Mouse (Mus musculus) lung, postnatal 4 days (tissue): ENCODE results near the gene Lrrc61.

ENCODE experiments used
- DNase-seq, 2 experiments: peaks; one replicate each; pipeline ENCODE4 v3.0.0; 2021

Gene Lrrc61

GRCm38 (mm10) chr6:48593158-48594042, 38.8 kb downstream of the Lrrc61 start, which contains the start of the genes Repin1 and Gm44965:
TSS of gene Repin1 (plus strand) at chr6:48593883.
TSS of gene Gm44965 (plus strand) at chr6:48593941.
- peak; percentile 94 to 96 for DNase-seq

DNA sequence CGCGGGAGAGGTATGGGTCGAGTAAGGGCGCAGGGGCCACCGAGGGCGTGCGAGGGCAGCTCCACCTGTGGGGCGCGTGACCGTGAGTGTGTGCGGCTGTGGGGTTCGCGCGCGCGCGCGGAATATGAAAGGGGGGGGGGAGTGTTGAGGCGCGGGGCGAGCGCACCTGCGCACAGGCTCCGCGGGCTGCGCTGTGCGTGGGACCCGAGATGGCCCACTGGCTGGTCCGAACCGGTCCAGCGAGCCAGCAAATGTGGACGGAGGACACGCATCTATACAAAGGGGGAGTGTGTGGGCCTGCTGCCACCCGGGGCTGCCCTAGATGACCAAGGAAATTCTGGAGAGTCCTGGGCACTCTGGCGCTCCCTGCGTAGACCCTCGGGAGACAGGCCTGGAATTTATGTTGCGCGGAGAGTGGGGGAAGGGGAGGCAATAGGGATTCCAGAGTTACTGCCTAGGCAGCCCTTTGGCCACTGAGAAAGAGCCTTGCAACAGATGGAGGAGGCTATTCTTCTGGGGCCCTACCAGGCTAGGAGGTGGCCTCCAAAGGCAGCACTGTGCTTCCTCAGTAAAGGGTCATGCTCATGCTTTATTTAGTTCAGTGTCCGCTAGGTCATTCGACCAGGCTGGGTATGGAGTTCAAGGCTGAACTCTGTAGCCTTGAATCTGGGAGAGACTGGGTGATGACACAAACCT, 39.6 kb downstream of the Lrrc61 start:
- DNase-seq = peak in 1 of 2 experiments; percentile 55

GRCm38 (mm10) chr6:48595278-48595677, 40.7 kb downstream of the Lrrc61 start:
- DNase-seq = no peak

DNA sequence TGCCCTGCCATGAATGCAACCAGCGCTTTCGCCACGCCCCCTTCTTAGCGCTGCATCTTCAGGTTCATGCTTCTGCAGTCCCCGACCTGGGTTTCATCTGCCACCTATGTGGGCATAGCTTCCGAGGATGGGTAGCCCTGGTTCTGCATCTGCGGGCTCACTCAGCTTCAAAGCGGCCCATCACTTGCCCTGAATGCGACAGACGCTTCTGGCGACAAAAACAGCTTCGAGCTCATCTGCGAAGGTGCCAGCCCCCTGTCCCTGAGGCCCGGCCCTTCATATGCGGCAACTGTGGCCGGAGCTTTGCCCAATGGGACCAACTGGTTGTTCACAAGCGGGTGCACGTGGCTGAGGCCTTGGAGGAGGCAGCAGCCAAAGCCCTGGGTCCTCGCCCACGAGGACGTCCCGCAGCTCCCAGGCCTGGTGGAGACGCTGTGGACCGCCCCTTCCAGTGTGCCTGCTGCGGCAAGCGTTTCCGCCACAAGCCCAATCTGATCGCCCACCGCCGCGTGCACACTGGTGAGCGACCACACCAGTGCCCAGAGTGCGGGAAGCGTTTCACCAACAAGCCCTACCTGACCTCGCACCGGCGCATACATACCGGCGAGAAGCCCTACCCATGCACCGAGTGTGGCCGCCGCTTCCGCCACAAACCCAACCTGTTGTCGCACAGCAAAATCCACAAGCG, 42.1 kb downstream of the Lrrc61 start:
- no peak for DNase-seq

- no peak for DNase-seq
These were observed 42.6 kb downstream of the Lrrc61 start for GRCm38 (mm10) chr6:48597233-48597625.

- DNase-seq = no peak
These were observed 46.0 kb downstream of the Lrrc61 start for GRCm38 (mm10) chr6:48600594-48600993.

DNA sequence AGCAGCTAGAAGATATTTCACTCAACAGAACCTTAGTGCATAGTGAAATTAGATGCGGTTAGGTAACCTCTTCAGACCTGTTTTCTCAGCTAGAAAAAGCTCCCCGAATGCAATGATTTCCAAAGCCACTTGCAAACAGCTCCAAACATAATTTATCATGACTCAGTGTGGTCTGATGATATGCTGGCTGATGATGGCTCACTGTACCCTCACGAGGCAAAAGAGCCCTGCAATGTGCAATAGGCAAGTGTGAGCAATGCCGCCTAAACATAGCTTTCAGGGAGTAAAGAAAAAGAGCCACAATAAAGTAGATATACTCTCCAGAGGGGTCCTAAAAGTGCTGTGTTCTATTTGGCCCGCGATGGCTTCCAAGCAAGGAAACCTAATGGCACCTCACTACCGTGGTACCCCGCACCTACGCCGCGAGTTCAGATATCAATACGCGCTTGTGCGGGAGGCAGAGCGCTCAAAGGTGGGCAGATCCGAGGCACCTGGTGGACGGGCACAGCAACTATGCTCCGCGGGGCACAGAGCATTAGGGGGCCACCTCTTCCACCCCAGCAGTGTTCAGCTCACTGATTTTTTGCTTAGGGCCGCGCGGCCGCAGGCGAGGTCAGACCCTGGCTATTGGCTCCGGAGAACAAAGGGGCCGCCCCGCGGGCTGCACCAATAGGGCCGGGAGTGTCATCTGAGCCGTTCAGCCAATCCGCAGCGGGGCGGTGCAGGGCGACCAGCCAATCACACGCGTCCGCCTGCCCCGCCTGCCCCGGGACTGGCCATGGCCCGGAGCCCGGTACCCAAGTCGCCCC, 46.9 kb downstream of the Lrrc61 start, which contains the start of gene Zfp775:
Zfp775 (plus strand) TSS at position 793 of the 809 bp plus-strand sequence.
- peak; percentile 96 to 98 for DNase-seq

- DNase-seq = peak; percentile 48 to 50
These were observed 47.6 kb downstream of the Lrrc61 start for GRCm38 (mm10) chr6:48602080-48602741.

- no peak for DNase-seq
These were observed 53.5 kb downstream of the Lrrc61 start for GRCm38 (mm10) chr6:48608124-48608523.

DNA sequence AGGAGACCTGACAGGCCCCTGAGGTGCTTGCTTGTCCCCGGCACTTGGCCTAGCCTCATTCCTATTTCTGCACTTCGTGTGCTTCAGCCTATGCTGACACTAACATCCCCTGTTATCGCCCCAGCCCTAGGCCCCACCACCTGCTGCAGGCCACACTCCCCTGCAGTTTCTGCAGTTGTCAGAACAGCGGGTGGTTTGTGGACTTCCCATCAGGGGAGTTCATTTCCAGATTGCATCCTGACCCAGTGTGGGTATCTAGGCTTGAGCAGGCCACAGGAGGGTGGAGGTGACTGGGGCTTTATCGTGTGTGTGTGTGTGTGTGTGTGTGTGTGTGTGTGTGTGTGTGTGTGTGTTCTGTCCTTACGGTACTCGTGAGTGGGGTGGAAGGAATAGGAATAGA, 54.9 kb downstream of the Lrrc61 start:
- DNase-seq = no peak

GRCm38 (mm10) chr6:48610657-48611056, 56.1 kb downstream of the Lrrc61 start:
- peak in 1 of 2 experiments; percentile 24 for DNase-seq

GRCm38 (mm10) chr6:48613464-48613863, 58.9 kb downstream of the Lrrc61 start:
- no peak for DNase-seq

DNA sequence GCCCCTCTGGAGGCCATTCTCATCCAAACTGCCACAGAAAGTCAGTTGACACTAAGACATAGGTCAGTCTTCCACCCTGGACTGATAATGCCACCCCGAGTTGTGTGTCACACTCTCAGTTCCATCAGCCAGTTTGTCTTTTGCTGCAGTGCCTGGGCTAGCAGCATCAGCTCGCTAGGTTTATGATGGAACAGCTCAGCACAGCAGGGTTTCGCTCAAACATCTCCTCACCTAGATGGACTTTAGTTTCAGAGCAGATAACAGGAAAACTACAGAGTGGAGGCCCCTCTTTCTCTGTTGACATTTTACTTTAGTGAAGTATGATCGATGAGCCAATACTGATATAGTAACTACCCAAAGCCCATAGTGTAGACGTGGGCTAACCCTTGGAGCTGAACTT, 60.2 kb downstream of the Lrrc61 start:
- DNase-seq = no peak

DNA sequence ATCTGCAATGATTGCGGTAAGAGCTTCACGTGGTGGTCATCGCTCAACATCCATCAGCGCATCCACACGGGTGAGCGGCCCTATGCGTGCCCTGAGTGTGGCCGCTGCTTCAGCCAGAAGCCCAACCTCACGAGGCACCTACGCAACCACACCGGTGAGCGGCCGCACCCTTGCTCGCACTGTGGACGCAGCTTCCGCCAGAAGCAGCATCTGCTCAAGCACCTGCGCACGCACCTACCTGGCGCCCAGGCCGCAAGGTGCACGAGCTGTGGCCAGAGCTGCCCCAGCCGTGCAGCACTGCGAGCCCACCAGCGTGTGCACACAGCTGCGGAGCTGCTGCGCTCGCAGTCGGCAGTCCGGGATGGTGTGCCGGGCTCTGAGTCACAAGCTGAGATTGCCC, 65.4 kb downstream of the Lrrc61 start:
- no peak for DNase-seq
